8 mouse cellular contexts compared by ENCODE assay signal in genomic region chr4:107253125-107254091, GRCm38 (mm10). TPM values are rescaled to one million over a fixed set of nuclear protein-coding genes. Genes with fewer than 3 reads are reported as not detected.
DNase-seq lines count a peak whose midpoint lies in the region; ATAC-seq lines count a peak whose summit lies in the region.

TSS of gene Lrrc42 (minus strand) at chr4:107253532.
TSS of gene Hspb11 (plus strand) at chr4:107253593.

- no peaks in the 10 kb centered on the region for H3K36me3 ChIP-seq in hindbrain, embryonic 11.5 days (ENCODE audit: control insufficient read depth, insufficient read depth, low read length)

- H3K27me3 ChIP-seq in hindbrain, embryonic 11.5 days (ENCODE audit: control insufficient read depth, insufficient read depth, low read length): no peaks in the 10 kb centered on the region

- peak within 1 kb of the TSS; percentile 78 for H3K9ac ChIP-seq in hindbrain, embryonic 11.5 days (ENCODE audit: low read depth, low read length)

- DNase-seq in Muller cell, postnatal 12 days (ENCODE audit: inconsistent ontology term): peak; percentile 100
- peak; percentile 97 for DNase-seq in cerebellum, adult 9-11 months
- DNase-seq in frontal cortex, adult 2 months (ENCODE audit: extremely low spot score in 1 of 2, low spot score in 1 of 2): peak; percentile 89 to 92
- peak; percentile 94 for DNase-seq in hindbrain, embryonic 11.5 days (ENCODE audit: low spot score)
- peak; percentile 91 to 94 for DNase-seq in layer of hippocampus, postnatal 10 days (ENCODE audit: low spot score in 2 of 2)
- DNase-seq in lung, postnatal 10 days: peak; percentile 97
- peak; percentile 95 for DNase-seq in ovary, postnatal 36 days (ENCODE audit: low spot score)
- DNase-seq in thymus, postnatal 25 days: peak; percentile 96

- H3K4me3 ChIP-seq in hindbrain, embryonic 11.5 days (ENCODE audit: low read depth, low read length): peak within 1 kb of the TSS; percentile 83

- under 1% methylated on average over 79 of the region's 101 CpGs for WGBS in hindbrain, embryonic 11.5 days

- ATAC-seq in hindbrain, embryonic 11.5 days (ENCODE audit: low FRiP score): peak; percentile 97

- H3K4me2 ChIP-seq in hindbrain, embryonic 11.5 days (replicated peaks; ENCODE audit: low read depth, low read length): peak within 1 kb of the TSS; percentile 86

- no peaks in the 10 kb centered on the region for H3K9me3 ChIP-seq in hindbrain, embryonic 11.5 days (ENCODE audit: control insufficient read depth, low read length)

- H3K4me1 ChIP-seq in hindbrain, embryonic 11.5 days (replicated peaks; ENCODE audit: control insufficient read depth, insufficient read depth, low read length): no peaks in the 10 kb centered on the region

- peak within 1 kb of the TSS; percentile 74 for H3K27ac ChIP-seq in hindbrain, embryonic 11.5 days (ENCODE audit: low read depth, low read length)

RNA-seq across cellular contexts. Expression of gene Lrrc42, which starts in this region (rescaled TPM):
- polyA plus RNA-seq in frontal cortex, adult 2 months (2012; rRNA removed): 20.6 and 21.8 TPM in 2 replicates
- 79.1 and 83.0 TPM in 2 replicates for polyA plus RNA-seq in hindbrain, embryonic 11.5 days (2014; fragmentation: Nextera tagmentation; extraction: Ambion mirVana)
- total RNA-seq in layer of hippocampus, postnatal 10 days (2021): 10 to 100 TPM; 39.5 to 41.2 TPM

RNA-seq across cellular contexts. Expression of gene Hspb11, which starts in this region (rescaled TPM):
- polyA plus RNA-seq in frontal cortex, adult 2 months (2012; rRNA removed): 18.2 and 19.0 TPM in 2 replicates
- 32.0 and 39.3 TPM in 2 replicates for polyA plus RNA-seq in hindbrain, embryonic 11.5 days (2014; fragmentation: Nextera tagmentation; extraction: Ambion mirVana)
- 10 to 100 TPM; 21.1 to 22.4 TPM for total RNA-seq in layer of hippocampus, postnatal 10 days (2021)

Comparison
In these comparisons a context has a peak if more than half of its experiments do, and no peak if none do; other contexts are left out.
1. Peak in every context shown above with its lines: DNase-seq, ATAC-seq, H3K4me3 ChIP-seq and H3K27ac ChIP-seq.